Mouse (Mus musculus) heart, adult 2 months (tissue): ENCODE results near the gene Slc38a8. TPM values are rescaled to one million over a fixed set of nuclear protein-coding genes. Genes with fewer than 3 reads are reported as not detected.

ENCODE experiments used
- DNase-seq, 2 experiments: peaks; one replicate each; pipeline ENCODE4 v3.0.0; 2021
- H3K27ac ChIP-seq: fragments of 200-600 bp; 2 replicates; pipeline ENCODE4 v1.8.1; 2022
- H3K27me3 ChIP-seq: fragments of 200-500 bp; 2 replicates; pipeline ENCODE4 v1.6.1; 2012; ENCODE audit warnings: mild to moderate bottlenecking, low read length, inconsistent platforms, mixed read lengths; ENCODE audit not compliant: control insufficient read depth, insufficient read depth
- H3K36me3 ChIP-seq: fragments of 200-500 bp; 2 replicates; pipeline ENCODE4 v1.6.1; 2012; ENCODE audit warnings: low read length, inconsistent platforms; ENCODE audit not compliant: control insufficient read depth, insufficient read depth
- H3K4me1 ChIP-seq: fragments of 200-500 bp; 2 replicates; pipeline ENCODE4 v1.6.1; 2011; ENCODE audit warnings: low read length; ENCODE audit not compliant: control insufficient read depth, insufficient read depth
- H3K4me3 ChIP-seq: fragments of 200-600 bp; 2 replicates; pipeline ENCODE4 v1.8.1; 2022
- H3K79me2 ChIP-seq: fragments of 200-500 bp; replicated peaks from 2 replicates; pipeline ENCODE4 v1.6.1; 2012; ENCODE audit warnings: mild to moderate bottlenecking, inconsistent platforms, low read length, moderate library complexity, mixed read lengths; ENCODE audit not compliant: control insufficient read depth, insufficient read depth
- H3K9ac ChIP-seq: fragments of 200-500 bp; 2 replicates; pipeline ENCODE4 v1.6.1; 2012; ENCODE audit warnings: low read depth, mild to moderate bottlenecking, control low read depth, inconsistent platforms, low read length, mixed read lengths
- CTCF ChIP-seq: fragments of 200-600 bp; IDR thresholded peaks from 2 replicates; pipeline ENCODE4 v1.8.1; 2022; ENCODE audit warnings: antibody characterized with exemption, mild to moderate bottlenecking, moderate library complexity
- EP300 ChIP-seq: fragments of 200-500 bp; IDR thresholded peaks from 2 replicates; pipeline ENCODE4 v1.6.1; 2011; ENCODE audit warnings: low read depth, low read length, control low read depth; ENCODE audit not compliant: insufficient read depth
- POLR2A ChIP-seq: fragments of 200-500 bp; IDR thresholded peaks from 2 replicates; pipeline ENCODE4 v1.6.1; 2011; ENCODE audit warnings: mild to moderate bottlenecking, low read depth, low read length, control low read depth; ENCODE audit not compliant: insufficient read depth
- WGBS: fragments of 180-500 bp; shearing (Covaris S2); methylation state at CpG from one replicate; pipeline ENCODE4 v1.1.7; 2018; 5-methylcytosine and 5-hydroxymethylcytosine counted together
- intact Hi-C: fragments of 180-260 bp; cut with DNase I; formaldehyde crosslinking; loops from one replicate; pipeline ENCODE4 v1.15.1; 2025
- polyA plus RNA-seq: library from polyadenylated mRNA; depleted of rRNA; stranded (reverse); fragments of >200 nt; gene quantifications from 2 replicates; pipeline ENCODE4 v1.2.3, GENCODE M21; 2012
- total RNA-seq, 2 experiments: library from RNA; stranded (reverse); gene quantifications; 2 replicates each; pipeline ENCODE4 v1.2.3; 2021

Slc38a8 gene
- total and polyA plus RNA-seq, 3 experiments: not detected

DNA sequence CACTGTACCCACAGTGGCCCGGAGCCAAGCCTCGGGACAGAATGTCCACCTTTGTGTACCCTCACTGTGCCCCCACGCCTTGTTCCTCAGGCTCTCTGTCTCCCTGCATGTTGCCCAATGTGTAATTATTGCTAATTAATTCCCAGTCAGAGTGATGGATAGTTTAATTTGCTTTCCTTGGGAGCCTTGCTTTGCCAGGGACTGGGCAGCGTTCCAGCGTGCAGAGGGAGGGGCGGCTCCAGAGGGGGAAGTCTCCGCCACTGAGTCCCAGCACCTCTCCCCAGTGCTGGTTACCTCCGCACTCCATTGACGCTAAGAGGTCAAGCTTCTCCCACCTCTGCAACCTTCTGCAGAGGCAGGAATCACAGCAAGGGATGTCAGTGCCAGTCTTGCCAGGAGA, 40.1 kb downstream of the Slc38a8 start:
- 66% methylated on average over 9 of the region's 9 CpGs for WGBS
- TF ChIP-seq POLR2A (no peak), EP300 (no peak), CTCF (no peak)
- H3K79me2 ChIP-seq: no peaks in the 10 kb centered on the region
- DNase-seq: no peak
- H3K36me3 ChIP-seq: no peaks in the 10 kb centered on the region
- H3K27me3 ChIP-seq: no peaks in the 10 kb centered on the region; the same call in 1 of the 2 replicates
- no peaks in the 10 kb centered on the region for H3K4me1 ChIP-seq
- H3K9ac ChIP-seq: no peak overlapping the region
- H3K27ac ChIP-seq: no peak overlapping the region
- intact Hi-C loops: no loop called here
- H3K4me3 ChIP-seq: no peak overlapping the region

DNA sequence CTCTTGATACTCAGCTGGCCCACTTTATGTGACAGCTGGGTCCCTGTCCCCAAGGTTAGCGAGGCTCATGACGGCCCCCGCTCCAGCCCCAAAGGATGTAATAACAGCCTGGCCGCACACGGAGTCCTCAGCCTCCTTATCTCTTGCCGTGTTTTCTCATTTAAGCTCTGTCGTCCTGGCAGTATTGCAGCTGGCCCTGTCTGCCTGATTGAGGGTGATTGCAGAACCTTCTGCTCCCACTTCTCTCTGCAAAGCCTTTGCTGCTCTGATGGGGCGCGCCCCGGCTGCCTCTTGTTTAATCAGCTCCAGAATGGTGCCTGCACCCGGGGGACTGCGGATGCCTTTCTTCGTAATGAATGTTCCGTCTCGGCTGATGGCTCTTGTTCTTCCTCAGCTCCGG, 41.8 kb downstream of the Slc38a8 start:
- no peak overlapping the region for H3K27ac ChIP-seq
- no peak overlapping the region for H3K9ac ChIP-seq
- no peaks in the 10 kb centered on the region; the same call in 1 of the 2 replicates for H3K27me3 ChIP-seq
- no peaks in the 10 kb centered on the region for H3K36me3 ChIP-seq
- no peaks in the 10 kb centered on the region for H3K4me1 ChIP-seq
- TF ChIP-seq EP300 (0 out of 2 replicates have a peak, but pooled peaks have one; percentile 20), CTCF (no peak), POLR2A (no peak)
- H3K79me2 ChIP-seq: no peaks in the 10 kb centered on the region
- WGBS: 20% methylated on average over 16 of the region's 16 CpGs
- no peak overlapping the region for H3K4me3 ChIP-seq
- peak in 1 of 2 experiments; percentile 31 for DNase-seq
- intact Hi-C loops: no loop called here

DNA sequence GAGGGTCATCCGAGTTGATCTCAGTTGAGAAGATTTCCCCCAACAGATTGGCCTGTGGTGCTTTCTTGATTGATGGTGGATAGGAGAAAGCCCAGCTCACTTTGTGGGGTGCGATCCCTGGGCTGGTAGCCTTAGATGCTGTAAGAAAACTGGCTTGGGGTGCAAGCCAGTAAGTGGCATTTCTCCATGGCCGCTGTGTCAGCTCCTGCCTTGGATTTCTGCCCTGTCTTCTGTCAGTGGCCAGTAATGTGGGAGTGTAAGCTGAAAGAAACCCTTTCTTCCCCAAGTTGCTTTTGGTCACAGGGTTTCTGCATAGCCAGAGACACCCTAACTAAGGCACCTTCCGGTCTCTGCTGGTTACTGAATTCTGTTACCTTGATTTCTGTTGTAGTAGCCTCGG, 45.5 kb downstream of the Slc38a8 start:
- Histone ChIP-seq H3K79me2 (no peaks in the 10 kb centered on the region), H3K36me3 (no peaks in the 10 kb centered on the region), H3K9ac (no peak overlapping the region), H3K4me3 (no peak overlapping the region), H3K4me1 (no peaks in the 10 kb centered on the region), H3K27me3 (no peaks in the 10 kb centered on the region), H3K27ac (no peak overlapping the region)
- no peak for TF ChIP-seq POLR2A
- no peak for TF ChIP-seq EP300
- no peak for TF ChIP-seq CTCF
- DNase-seq: no peak
- 64% methylated on average over 5 of the region's 5 CpGs for WGBS
- intact Hi-C loops: no loop called here

- Histone ChIP-seq H3K27ac (no peak overlapping the region), H3K79me2 (no peaks in the 10 kb centered on the region), H3K9ac (no peak overlapping the region), H3K4me3 (no peak overlapping the region), H3K4me1 (no peaks in the 10 kb centered on the region), H3K27me3 (no peaks in the 10 kb centered on the region), H3K36me3 (no peaks in the 10 kb centered on the region)
- intact Hi-C loops: no loop called here
- DNase-seq: no peak
- TF ChIP-seq CTCF (no peak), POLR2A (no peak), EP300 (no peak)
- 75% methylated on average over 5 of the region's 5 CpGs for WGBS
These were observed 48.6 kb downstream of the Slc38a8 start for GRCm38 (mm10) chr8:119452919-119453318.

DNA sequence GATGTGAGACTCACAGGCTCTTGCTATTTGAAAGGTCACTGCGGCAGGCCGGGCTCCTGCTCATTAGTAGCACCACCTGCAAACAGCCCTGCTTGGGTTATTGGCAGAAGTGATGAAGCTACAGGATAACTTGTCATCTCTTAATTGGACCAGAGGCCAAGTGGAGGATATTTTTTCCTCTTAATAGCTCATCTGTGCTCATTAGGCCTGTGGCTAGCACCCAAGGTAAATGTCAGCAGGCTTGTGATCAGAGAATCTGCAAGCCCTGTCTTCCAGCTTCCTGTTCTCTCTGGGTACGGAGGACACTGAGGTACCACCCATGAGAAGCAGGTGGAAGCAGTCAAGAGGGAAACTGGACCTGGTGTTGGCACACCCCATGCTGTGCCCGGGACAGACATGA, 50.4 kb downstream of the Slc38a8 start:
- Histone ChIP-seq H3K4me3 (no peak overlapping the region), H3K9ac (no peak overlapping the region), H3K79me2 (no peaks in the 10 kb centered on the region), H3K27me3 (peaks cover 6% of the 10 kb centered on the region), H3K4me1 (no peaks in the 10 kb centered on the region), H3K36me3 (no peaks in the 10 kb centered on the region), H3K27ac (no peak overlapping the region)
- WGBS: 82% methylated on average over 4 of the region's 4 CpGs
- TF ChIP-seq EP300: no peak
- no peak for TF ChIP-seq CTCF
- no peak for TF ChIP-seq POLR2A
- intact Hi-C loops: no loop called here
- no peak for DNase-seq

- H3K27ac ChIP-seq: no peak overlapping the region
- peaks cover 6% of the 10 kb centered on the region for H3K27me3 ChIP-seq
- no peaks in the 10 kb centered on the region for H3K4me1 ChIP-seq
- no peak for TF ChIP-seq POLR2A
- TF ChIP-seq EP300: no peak
- TF ChIP-seq CTCF: no peak
- WGBS: 72% methylated on average over 12 of the region's 12 CpGs
- no peak for DNase-seq
- no peaks in the 10 kb centered on the region for H3K79me2 ChIP-seq
- no peak overlapping the region for H3K9ac ChIP-seq
- no peaks in the 10 kb centered on the region for H3K36me3 ChIP-seq
- no peak overlapping the region for H3K4me3 ChIP-seq
- intact Hi-C loops: no loop called here
These were observed 51.9 kb downstream of the Slc38a8 start for GRCm38 (mm10) chr8:119449627-119450026.
